Mouse (Mus musculus): Measurements from ENCODE around the gene Adap1. TPM values are rescaled to one million over a fixed set of nuclear protein-coding genes. Genes with fewer than 3 reads are reported as not detected.

Adap1 gene
- polyA plus RNA-seq, 1 experiment from 2014 or later: 13.8 TPM

DNA sequence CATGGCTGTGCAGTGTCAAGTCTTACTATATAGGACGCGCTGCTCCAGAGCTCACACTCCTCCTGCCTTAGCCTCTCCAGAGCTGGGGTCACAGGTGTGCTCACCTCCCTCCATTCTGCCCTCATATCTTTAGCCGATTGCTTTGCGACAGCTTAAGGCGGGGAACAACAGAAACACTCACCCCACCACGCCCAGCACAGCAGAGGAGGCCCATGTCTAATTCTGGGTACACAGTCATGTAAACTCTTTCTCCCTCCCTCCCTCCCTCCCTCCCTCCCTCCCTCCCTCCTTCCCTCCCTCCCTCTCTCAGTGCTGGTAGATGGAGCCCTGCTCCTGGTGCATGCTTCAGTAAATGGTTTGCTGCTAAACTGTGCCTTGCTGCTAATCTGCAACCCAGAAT is 24.3 kb upstream of the Adap1 start:
- H3K27me3 ChIP-seq (ENCODE audit: control insufficient read depth, insufficient read depth, low read length): no peaks in the 10 kb centered on the region
- H3K9ac ChIP-seq (ENCODE audit: low read length): no peak overlapping the region
- peaks cover 12% of the 10 kb centered on the region for H3K4me1 ChIP-seq (replicated peaks; ENCODE audit: control insufficient read depth, insufficient read depth)
- peak overlapping the region; percentile 80 for H3K27ac ChIP-seq (replicated peaks)
- 50% methylated on average over 6 of the region's 6 CpGs for WGBS
- no peaks in the 10 kb centered on the region for H3K9me3 ChIP-seq (ENCODE audit: control insufficient read depth, low read length)
- ATAC-seq (ENCODE audit: low FRiP score, low TSS enrichment) (peak; percentile 27), DNase-seq (ENCODE audit: low spot score) (peak; percentile 75)
- H3K4me3 ChIP-seq (ENCODE audit: low read depth, low read length): no peak overlapping the region
- H3K4me2 ChIP-seq (replicated peaks; ENCODE audit: low read depth): peak overlapping the region; percentile 5; the same call in 1 of the 2 replicates
- TF ChIP-seq EP300 (optimal IDR thresholded peaks at IDR 0.05) (no peak), CTCF (IDR thresholded peaks at IDR 0.05; ENCODE audit: low read depth) (no peak)
- H3K36me3 ChIP-seq (ENCODE audit: control insufficient read depth, insufficient read depth, low read length): no peaks in the 10 kb centered on the region

DNA sequence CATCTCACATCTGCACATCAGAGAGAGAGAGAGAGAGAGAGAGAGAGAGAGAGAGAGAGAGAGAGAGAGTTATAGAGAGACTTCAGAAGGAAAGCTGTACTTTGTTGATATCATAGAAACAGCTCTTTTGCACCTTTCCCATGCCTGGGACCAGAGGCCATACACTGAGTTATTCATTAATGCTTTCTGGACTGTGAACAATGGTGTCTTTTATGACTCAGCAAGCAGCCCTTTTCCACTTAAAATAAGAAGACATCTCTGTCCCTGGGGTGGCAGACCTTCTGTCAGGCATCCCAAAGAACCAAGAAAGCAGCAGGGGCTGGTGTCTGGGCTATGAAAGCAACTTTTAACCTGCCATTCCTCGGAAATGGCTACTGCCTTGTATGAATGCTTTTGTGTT is 21.8 kb upstream of the Adap1 start:
- Histone ChIP-seq H3K9me3 (ENCODE audit: control insufficient read depth, low read length) (no peaks in the 10 kb centered on the region), H3K4me2 (replicated peaks; ENCODE audit: low read depth) (no peak overlapping the region), H3K4me1 (replicated peaks; ENCODE audit: control insufficient read depth, insufficient read depth) (peaks cover 12% of the 10 kb centered on the region), H3K36me3 (ENCODE audit: control insufficient read depth, insufficient read depth, low read length) (peaks cover 6% of the 10 kb centered on the region; the same call in 1 of the 2 replicates), H3K27me3 (ENCODE audit: control insufficient read depth, insufficient read depth, low read length) (no peaks in the 10 kb centered on the region), H3K9ac (ENCODE audit: low read length) (no peak overlapping the region), H3K4me3 (ENCODE audit: low read depth, low read length) (no peak overlapping the region), H3K27ac (replicated peaks) (peak overlapping the region; percentile 71)
- ATAC-seq (ENCODE audit: low FRiP score, low TSS enrichment): no peak
- WGBS: 50% methylated on average over 1 of the region's 1 CpGs
- TF ChIP-seq EP300 (optimal IDR thresholded peaks at IDR 0.05) (no peak), CTCF (IDR thresholded peaks at IDR 0.05; ENCODE audit: low read depth) (no peak)
- DNase-seq (ENCODE audit: low spot score): no peak

DNA sequence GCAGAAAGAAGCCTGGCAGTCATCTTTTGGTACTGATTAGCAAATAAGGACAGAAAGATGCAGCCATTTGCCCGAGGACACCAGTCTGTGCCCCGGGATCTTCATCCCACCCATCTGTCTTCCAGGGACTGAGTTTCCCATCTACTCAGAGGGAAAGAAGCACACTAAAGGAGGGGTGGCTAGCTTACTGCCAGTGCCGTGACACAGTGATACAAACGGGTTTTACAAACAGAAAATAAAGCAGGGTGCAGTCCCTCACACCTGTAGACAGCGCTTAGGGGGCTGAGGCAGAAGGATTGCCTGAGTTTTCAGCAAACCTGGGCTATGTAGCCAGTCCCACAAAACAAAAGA is 19.9 kb upstream of the Adap1 start:
- Histone ChIP-seq H3K4me2 (replicated peaks; ENCODE audit: low read depth) (peak overlapping the region; percentile 50), H3K36me3 (ENCODE audit: control insufficient read depth, insufficient read depth, low read length) (peaks cover 9% of the 10 kb centered on the region; the same call in 1 of the 2 replicates), H3K4me3 (ENCODE audit: low read depth, low read length) (peak overlapping the region; percentile 91), H3K9me3 (ENCODE audit: control insufficient read depth, low read length) (no peaks in the 10 kb centered on the region), H3K4me1 (replicated peaks; ENCODE audit: control insufficient read depth, insufficient read depth) (peaks cover 6% of the 10 kb centered on the region; the same call in 1 of the 2 replicates), H3K27me3 (ENCODE audit: control insufficient read depth, insufficient read depth, low read length) (no peaks in the 10 kb centered on the region), H3K27ac (replicated peaks) (peak overlapping the region; percentile 86), H3K9ac (ENCODE audit: low read length) (peak overlapping the region; percentile 59; the same call in 1 of the 2 replicates)
- no peak for DNase-seq (ENCODE audit: low spot score)
- TF ChIP-seq CTCF (IDR thresholded peaks at IDR 0.05; ENCODE audit: low read depth): no peak
- no peak for TF ChIP-seq EP300 (optimal IDR thresholded peaks at IDR 0.05)
- peak; percentile 11 for ATAC-seq (ENCODE audit: low FRiP score, low TSS enrichment)
- WGBS: 4% methylated on average over 5 of the region's 5 CpGs

- Histone ChIP-seq H3K4me2 (replicated peaks; ENCODE audit: low read depth) (peak overlapping the region; percentile 95), H3K4me3 (ENCODE audit: low read depth, low read length) (peak overlapping the region; percentile 91), H3K36me3 (ENCODE audit: control insufficient read depth, insufficient read depth, low read length) (peaks cover 9% of the 10 kb centered on the region; the same call in 1 of the 2 replicates), H3K27me3 (ENCODE audit: control insufficient read depth, insufficient read depth, low read length) (no peaks in the 10 kb centered on the region), H3K9ac (ENCODE audit: low read length) (peak overlapping the region; percentile 87), H3K9me3 (ENCODE audit: control insufficient read depth, low read length) (no peaks in the 10 kb centered on the region), H3K4me1 (replicated peaks; ENCODE audit: control insufficient read depth, insufficient read depth) (peaks cover 6% of the 10 kb centered on the region; the same call in 1 of the 2 replicates), H3K27ac (replicated peaks) (peak overlapping the region; percentile 87)
- WGBS: under 1% methylated on average over 33 of the region's 33 CpGs
- TF ChIP-seq EP300 (optimal IDR thresholded peaks at IDR 0.05): no peak
- no peak for TF ChIP-seq CTCF (IDR thresholded peaks at IDR 0.05; ENCODE audit: low read depth)
- ATAC-seq (ENCODE audit: low FRiP score, low TSS enrichment) (peak; percentile 89), DNase-seq (ENCODE audit: low spot score) (peak; percentile 98)
Measured at GRCm38 (mm10) chr5:139344687-139345363, 19.4 kb upstream of the Adap1 start.

- Histone ChIP-seq H3K9ac (ENCODE audit: low read length) (peak overlapping the region; percentile 87), H3K4me3 (ENCODE audit: low read depth, low read length) (peak overlapping the region; percentile 91), H3K27ac (replicated peaks) (peak overlapping the region; percentile 87), H3K9me3 (ENCODE audit: control insufficient read depth, low read length) (no peaks in the 10 kb centered on the region), H3K27me3 (ENCODE audit: control insufficient read depth, insufficient read depth, low read length) (no peaks in the 10 kb centered on the region), H3K36me3 (ENCODE audit: control insufficient read depth, insufficient read depth, low read length) (peaks cover 10% of the 10 kb centered on the region; the same call in 1 of the 2 replicates), H3K4me1 (replicated peaks; ENCODE audit: control insufficient read depth, insufficient read depth) (peaks cover 6% of the 10 kb centered on the region; the same call in 1 of the 2 replicates), H3K4me2 (replicated peaks; ENCODE audit: low read depth) (peak overlapping the region; percentile 95)
- DNase-seq (ENCODE audit: low spot score): peak; percentile 87
- TF ChIP-seq CTCF (IDR thresholded peaks at IDR 0.05; ENCODE audit: low read depth): peak; percentile 88
- TF ChIP-seq EP300 (optimal IDR thresholded peaks at IDR 0.05): no peak
- ATAC-seq (ENCODE audit: low FRiP score, low TSS enrichment): peak; percentile 72
- 3% methylated on average over 12 of the region's 12 CpGs for WGBS
Measured at GRCm38 (mm10) chr5:139344021-139344686, 18.7 kb upstream of the Adap1 start.

DNA sequence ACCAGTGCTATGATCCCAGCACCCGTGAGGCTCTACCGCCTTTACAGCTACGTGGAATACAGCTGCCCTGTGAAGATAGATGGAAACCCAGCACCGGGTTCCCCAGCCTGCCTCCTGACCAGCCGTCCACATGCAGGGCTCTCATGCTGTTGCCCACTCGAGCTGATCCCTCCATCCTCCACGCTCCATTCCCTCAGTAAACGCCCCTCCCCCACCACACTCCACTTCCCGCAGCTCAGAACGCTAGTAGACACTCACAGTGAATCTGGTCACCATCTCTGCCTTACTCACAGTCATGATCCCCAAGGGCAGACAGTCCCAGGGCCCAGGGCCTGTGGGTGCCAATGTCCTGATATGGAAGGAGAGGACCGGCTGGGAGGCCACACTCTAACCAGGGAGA is 13.5 kb upstream of the Adap1 start:
- no peak for DNase-seq (ENCODE audit: low spot score)
- WGBS: 78% methylated on average over 11 of the region's 11 CpGs
- peaks cover 19% of the 10 kb centered on the region for H3K36me3 ChIP-seq (ENCODE audit: control insufficient read depth, insufficient read depth, low read length)
- ATAC-seq (ENCODE audit: low FRiP score, low TSS enrichment): no peak
- no peaks in the 10 kb centered on the region for H3K9me3 ChIP-seq (ENCODE audit: control insufficient read depth, low read length)
- H3K4me3 ChIP-seq (ENCODE audit: low read depth, low read length): no peak overlapping the region
- no peaks in the 10 kb centered on the region for H3K4me1 ChIP-seq (replicated peaks; ENCODE audit: control insufficient read depth, insufficient read depth)
- H3K4me2 ChIP-seq (replicated peaks; ENCODE audit: low read depth): no peak overlapping the region
- no peak overlapping the region for H3K27ac ChIP-seq (replicated peaks)
- no peaks in the 10 kb centered on the region for H3K27me3 ChIP-seq (ENCODE audit: control insufficient read depth, insufficient read depth, low read length)
- TF ChIP-seq CTCF (IDR thresholded peaks at IDR 0.05; ENCODE audit: low read depth): no peak
- no peak for TF ChIP-seq EP300 (optimal IDR thresholded peaks at IDR 0.05)
- H3K9ac ChIP-seq (ENCODE audit: low read length): no peak overlapping the region

All from stomach, postnatal 0 days (tissue).